Mouse (Mus musculus) bone marrow macrophage, adult 2 months (primary cell): ENCODE data around the gene Celf5. TPM values are rescaled to one million over a fixed set of nuclear protein-coding genes. Genes with fewer than 3 reads are reported as not detected.

Experiments
- H3K27ac ChIP-seq: 2 replicates; pipeline ENCODE4 v1.5.1; 2012; ENCODE audit warnings: low read depth, low read length; ENCODE audit not compliant: insufficient read depth
- H3K4me1 ChIP-seq: 2 replicates; pipeline ENCODE4 v1.6.1; 2012; ENCODE audit warnings: low read length; ENCODE audit not compliant: control insufficient read depth, insufficient read depth
- H3K4me3 ChIP-seq: 2 replicates; pipeline ENCODE4 v1.5.1; 2012; ENCODE audit warnings: mild to moderate bottlenecking, low read length, moderate library complexity; ENCODE audit not compliant: insufficient read depth
- CTCF ChIP-seq: IDR thresholded peaks from 2 replicates; pipeline ENCODE4 v1.5.1; 2012; ENCODE audit warnings: low read depth, mild to moderate bottlenecking, low read length, moderate library complexity
- POLR2A ChIP-seq: IDR thresholded peaks from 2 replicates; pipeline ENCODE4 v1.6.1; 2012; ENCODE audit warnings: mild to moderate bottlenecking, low read depth, low read length, borderline replicate concordance
- polyA plus RNA-seq: library from polyadenylated mRNA; stranded (reverse); fragments of >200 nt; gene quantifications from 2 replicates; pipeline ENCODE4 v1.2.4, GENCODE M21; 2012; ENCODE audit not compliant: missing spikeins, insufficient read depth, insufficient read length

Gene Celf5
- polyA plus RNA-seq, 1 experiment: not detected

DNA sequence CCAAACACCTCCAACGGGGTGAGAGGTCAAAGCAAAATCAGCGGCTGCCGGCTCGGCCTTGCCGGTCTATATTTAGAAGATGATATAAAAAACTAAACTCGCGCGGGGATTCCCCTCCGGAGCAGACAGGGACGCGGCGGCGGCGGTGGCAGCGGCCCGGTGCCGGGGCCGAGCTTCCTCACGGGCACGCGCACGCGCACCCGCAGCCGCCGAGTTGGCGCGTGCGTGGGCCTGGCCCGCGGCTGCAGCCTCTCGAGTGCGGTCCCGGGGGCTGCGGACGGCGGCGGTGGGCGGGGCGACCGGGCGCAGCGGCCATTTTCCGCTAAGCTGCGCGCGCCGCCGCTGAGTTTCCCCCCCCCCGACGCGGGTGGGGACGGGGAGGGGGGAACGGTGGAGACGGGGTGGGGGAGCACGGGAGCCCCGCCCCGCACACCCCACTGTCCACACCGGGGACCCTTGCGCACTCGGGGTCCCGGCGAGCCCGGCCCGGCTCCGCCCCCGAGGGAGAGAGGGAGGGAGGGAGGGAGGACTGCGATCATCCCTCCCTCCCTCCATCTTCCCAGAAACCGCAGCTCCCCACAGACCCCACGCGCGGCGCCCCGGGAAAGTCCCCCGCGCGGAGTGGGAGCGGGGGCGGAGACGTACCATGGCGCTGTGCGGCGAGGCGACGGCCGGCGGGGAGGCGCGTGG, 52.2 kb downstream of the Celf5 start:
- TF ChIP-seq CTCF: no peak
- no peak for TF ChIP-seq POLR2A
- Histone ChIP-seq H3K4me3 (peak overlapping the region; percentile 79), H3K27ac (peak overlapping the region; percentile 84), H3K4me1 (peaks cover 42% of the 10 kb centered on the region)

DNA sequence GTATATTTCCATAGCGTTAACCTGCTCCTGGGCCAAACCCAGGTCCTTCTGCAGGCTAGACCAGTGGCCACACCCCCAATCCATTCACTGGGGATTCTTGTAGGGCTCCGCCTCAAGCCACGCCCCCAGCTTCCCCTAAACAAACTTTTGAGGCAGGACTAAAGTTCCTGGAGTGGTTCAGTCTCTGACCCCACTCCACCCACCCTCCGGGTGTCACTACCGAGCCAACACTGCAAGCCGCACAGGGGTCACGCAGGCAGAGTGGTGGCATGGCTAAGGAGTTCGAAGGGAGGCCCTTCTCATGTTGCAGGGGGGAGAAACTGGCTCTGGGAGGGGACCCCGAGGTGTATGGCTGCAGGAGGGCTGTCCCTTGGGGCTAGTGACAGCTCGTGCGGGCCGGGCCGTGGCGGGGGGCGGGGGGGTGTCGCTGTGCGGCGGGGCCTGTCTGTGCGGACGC, 52.9 kb downstream of the Celf5 start:
- Histone ChIP-seq H3K4me3 (peak overlapping the region; percentile 79), H3K27ac (peak overlapping the region; percentile 84), H3K4me1 (peaks cover 36% of the 10 kb centered on the region)
- no peak for TF ChIP-seq POLR2A
- no peak for TF ChIP-seq CTCF

DNA sequence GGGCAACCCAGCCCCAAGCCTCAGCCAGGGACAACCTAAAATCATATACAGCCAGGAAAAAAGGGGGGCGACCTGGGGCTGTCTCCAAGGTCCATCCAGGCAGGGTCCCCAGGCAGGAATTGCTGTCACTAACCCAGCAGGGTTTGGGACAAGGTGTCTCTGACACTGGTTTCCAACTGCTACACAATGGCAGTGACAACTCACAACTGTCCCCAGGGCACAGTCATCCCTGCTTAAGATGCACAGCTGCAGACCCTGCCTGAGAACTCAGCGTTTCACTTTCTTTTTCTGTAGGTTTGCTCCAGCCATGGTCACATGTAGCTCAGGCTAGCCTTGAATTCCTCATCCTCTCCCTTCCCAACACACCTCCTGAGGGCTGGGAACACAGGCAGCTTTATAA, 53.4 kb downstream of the Celf5 start:
- TF ChIP-seq CTCF (no peak), POLR2A (0 out of 2 replicates have a peak, but pooled peaks have one; percentile 26)
- Histone ChIP-seq H3K27ac (no peak overlapping the region), H3K4me1 (peaks cover 30% of the 10 kb centered on the region), H3K4me3 (no peak overlapping the region; the same call in 1 of the 2 replicates)

DNA sequence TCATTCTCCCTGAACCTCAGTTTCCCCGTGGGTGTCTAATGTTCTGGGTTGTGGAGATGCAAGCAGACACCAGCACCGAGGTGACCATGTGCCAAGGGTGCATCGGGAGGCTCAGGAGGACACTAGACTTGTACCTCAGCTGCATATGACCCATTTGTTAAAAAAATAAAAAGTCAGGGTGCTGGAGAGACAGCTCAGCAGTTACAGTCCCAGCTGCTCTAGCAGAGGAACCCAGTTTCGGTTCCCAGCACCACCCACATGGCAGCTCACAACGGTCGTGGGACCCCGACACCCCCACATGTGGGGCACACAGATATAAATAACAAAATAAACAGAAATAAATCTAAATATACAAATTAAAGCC, 54.0 kb downstream of the Celf5 start:
- Histone ChIP-seq H3K4me1 (peaks cover 30% of the 10 kb centered on the region), H3K27ac (no peak overlapping the region), H3K4me3 (no peak overlapping the region)
- TF ChIP-seq CTCF: no peak
- TF ChIP-seq POLR2A: no peak

DNA sequence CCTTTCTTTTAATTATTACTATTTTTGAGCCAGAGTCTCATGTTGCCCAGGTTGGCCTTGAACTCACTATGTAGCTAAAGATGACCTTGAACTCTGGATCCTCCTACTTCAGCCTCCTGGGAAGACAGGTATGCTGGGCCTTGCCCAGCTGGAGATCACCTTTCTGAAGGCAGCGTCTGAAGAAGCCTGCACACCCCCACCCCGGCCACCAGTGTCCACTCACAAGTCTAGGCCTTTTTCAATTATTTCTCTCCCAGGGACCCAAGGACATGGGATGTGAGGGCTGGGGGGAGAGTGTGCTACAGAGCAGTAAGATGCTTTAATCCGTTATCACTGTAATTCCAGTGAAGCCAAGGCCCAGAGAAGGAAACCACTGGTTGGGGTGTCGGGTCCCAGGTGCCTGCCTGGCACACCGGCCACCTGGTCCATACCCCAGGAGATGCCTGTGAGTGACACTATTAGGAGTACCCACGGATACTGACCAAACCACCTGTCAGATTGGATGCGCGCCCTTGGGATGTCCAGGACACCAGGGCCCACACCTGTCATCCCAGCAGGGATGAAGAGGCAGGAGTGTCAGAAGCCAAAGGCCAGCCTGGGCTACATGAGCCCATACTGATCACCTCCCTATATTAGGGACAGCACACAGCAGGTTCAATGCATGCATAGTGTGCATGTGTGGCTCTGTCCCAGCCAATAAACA, 54.6 kb downstream of the Celf5 start:
- Histone ChIP-seq H3K27ac (no peak overlapping the region), H3K4me3 (no peak overlapping the region), H3K4me1 (peaks cover 30% of the 10 kb centered on the region)
- TF ChIP-seq CTCF (no peak), POLR2A (no peak)

GRCm38 (mm10) chr10:81427327-81427726, 55.2 kb downstream of the Celf5 start:
- TF ChIP-seq CTCF (no peak), POLR2A (no peak)
- Histone ChIP-seq H3K4me1 (peaks cover 27% of the 10 kb centered on the region), H3K27ac (no peak overlapping the region), H3K4me3 (peak overlapping the region; percentile 74)

- TF ChIP-seq POLR2A (no peak), CTCF (no peak)
- Histone ChIP-seq H3K27ac (no peak overlapping the region), H3K4me3 (peak overlapping the region; percentile 74), H3K4me1 (peaks cover 24% of the 10 kb centered on the region)
Observed at GRCm38 (mm10) chr10:81426897-81427296, 55.6 kb downstream of the Celf5 start.

- TF ChIP-seq POLR2A (no peak), CTCF (no peak)
- Histone ChIP-seq H3K27ac (no peak overlapping the region), H3K4me1 (peaks cover 18% of the 10 kb centered on the region), H3K4me3 (peak overlapping the region; percentile 74)
Observed at GRCm38 (mm10) chr10:81426081-81426671, 56.3 kb downstream of the Celf5 start.

- TF ChIP-seq CTCF (no peak), POLR2A (no peak)
Observed at GRCm38 (mm10) chr10:81425236-81425850, 57.2 kb downstream of the Celf5 start.

More at GRCm38 (mm10) chr10:81425236-81425850, 57.2 kb downstream of the Celf5 start:
- H3K4me3 ChIP-seq: no peak overlapping the region
- H3K27ac ChIP-seq: no peak overlapping the region
- peaks cover 17% of the 10 kb centered on the region for H3K4me1 ChIP-seq
